Mouse (Mus musculus): ENCODE measurements around the gene Rnf144b.

- no peak for TF ChIP-seq GATA1 (IDR thresholded peaks at IDR 0.05; ENCODE audit: borderline replicate concordance, low read length)
- no peak for TF ChIP-seq CTCF (IDR thresholded peaks at IDR 0.05; ENCODE audit: low read depth, low read length)
These were observed 28.6 kb downstream of the Rnf144b start for GRCm38 (mm10) chr13:47151060-47151459.
